Mouse (Mus musculus): Measurements from ENCODE around the gene Morn4. TPM values are rescaled to one million over a fixed set of nuclear protein-coding genes. Genes with fewer than 3 reads are reported as not detected.

Morn4 gene
- polyA plus RNA-seq, 1 experiment from 2014 or later = 10.4 TPM

GRCm38 (mm10) chr19:42061443-42061842, 24.7 kb downstream of the Morn4 start:
- H3K4me3 ChIP-seq = no peak overlapping the region
- no peak overlapping the region for H3K9ac ChIP-seq
- no peaks in the 10 kb centered on the region for H3K4me1 ChIP-seq (replicated peaks)
- no peaks in the 10 kb centered on the region for H3K36me3 ChIP-seq
- ATAC-seq (replicated peaks; ENCODE audit: insufficient number of reproducible peaks, insufficient read depth, low FRiP score, low read depth) = no peak
- WGBS = 90% methylated on average over 7 of the region's 7 CpGs
- H3K27ac ChIP-seq = no peak overlapping the region
- H3K4me2 ChIP-seq = no peak overlapping the region
- H3K27me3 ChIP-seq = no peaks in the 10 kb centered on the region
- no peaks in the 10 kb centered on the region for H3K9me3 ChIP-seq (replicated peaks)

- H3K27ac ChIP-seq = no peak overlapping the region
- 0 out of 2 replicates have a peak, but pooled peaks cover 4% of the 10 kb centered on the region for H3K4me1 ChIP-seq (replicated peaks)
- H3K27me3 ChIP-seq = no peaks in the 10 kb centered on the region
- no peaks in the 10 kb centered on the region for H3K36me3 ChIP-seq
- no peak overlapping the region for H3K4me2 ChIP-seq
- H3K9me3 ChIP-seq (replicated peaks) = no peaks in the 10 kb centered on the region
- no peak overlapping the region for H3K4me3 ChIP-seq
- H3K9ac ChIP-seq = no peak overlapping the region
- WGBS = 55% methylated on average over 7 of the region's 7 CpGs
- no peak for ATAC-seq (replicated peaks; ENCODE audit: insufficient number of reproducible peaks, insufficient read depth, low FRiP score, low read depth)
Measured at GRCm38 (mm10) chr19:42058426-42058825, 27.7 kb downstream of the Morn4 start.

- no peak overlapping the region for H3K9ac ChIP-seq
- H3K4me2 ChIP-seq = no peak overlapping the region
- H3K27ac ChIP-seq = no peak overlapping the region
- H3K4me1 ChIP-seq (replicated peaks) = 0 out of 2 replicates have a peak, but pooled peaks cover 4% of the 10 kb centered on the region
- ATAC-seq (replicated peaks; ENCODE audit: insufficient number of reproducible peaks, insufficient read depth, low FRiP score, low read depth) = no peak
- no peaks in the 10 kb centered on the region for H3K9me3 ChIP-seq (replicated peaks)
- 74% methylated on average over 6 of the region's 6 CpGs for WGBS
- H3K27me3 ChIP-seq = no peaks in the 10 kb centered on the region
- no peak overlapping the region for H3K4me3 ChIP-seq
- H3K36me3 ChIP-seq = no peaks in the 10 kb centered on the region
Measured at GRCm38 (mm10) chr19:42056719-42057409, 29.3 kb downstream of the Morn4 start.

- Histone ChIP-seq H3K27ac (no peak overlapping the region), H3K9ac (no peak overlapping the region)
Measured at GRCm38 (mm10) chr19:42055881-42056280, 30.3 kb downstream of the Morn4 start.

GRCm38 (mm10) chr19:42054255-42054654, 31.9 kb downstream of the Morn4 start:
- H3K9me3 ChIP-seq (replicated peaks) = no peaks in the 10 kb centered on the region
- no peak overlapping the region for H3K27ac ChIP-seq
- no peak overlapping the region for H3K9ac ChIP-seq
- no peak overlapping the region for H3K4me3 ChIP-seq
- no peak for ATAC-seq (replicated peaks; ENCODE audit: insufficient number of reproducible peaks, insufficient read depth, low FRiP score, low read depth)
- 56% methylated on average over 6 of the region's 6 CpGs for WGBS
- H3K4me1 ChIP-seq (replicated peaks) = 0 out of 2 replicates have a peak, but pooled peaks cover 4% of the 10 kb centered on the region
- H3K27me3 ChIP-seq = no peaks in the 10 kb centered on the region
- no peaks in the 10 kb centered on the region for H3K36me3 ChIP-seq
- H3K4me2 ChIP-seq = no peak overlapping the region

More at GRCm38 (mm10) chr19:42055881-42056280, 30.3 kb downstream of the Morn4 start:
- Histone ChIP-seq H3K4me2 (no peak overlapping the region), H3K27me3 (no peaks in the 10 kb centered on the region), H3K4me3 (no peak overlapping the region), H3K9me3 (replicated peaks) (no peaks in the 10 kb centered on the region), H3K36me3 (no peaks in the 10 kb centered on the region), H3K4me1 (replicated peaks) (0 out of 2 replicates have a peak, but pooled peaks cover 4% of the 10 kb centered on the region)
- no peak for ATAC-seq (replicated peaks; ENCODE audit: insufficient number of reproducible peaks, insufficient read depth, low FRiP score, low read depth)
- 84% methylated on average over 2 of the region's 2 CpGs for WGBS

- H3K4me2 ChIP-seq = no peak within 1 kb of the TSS
- H3K9ac ChIP-seq = no peak within 1 kb of the TSS
- H3K4me3 ChIP-seq = no peak within 1 kb of the TSS
- no peaks in the 10 kb centered on the region for H3K36me3 ChIP-seq
- H3K4me1 ChIP-seq (replicated peaks) = 0 out of 2 replicates have a peak, but pooled peaks cover 4% of the 10 kb centered on the region
- H3K27ac ChIP-seq = no peak within 1 kb of the TSS
- ATAC-seq (replicated peaks; ENCODE audit: insufficient number of reproducible peaks, insufficient read depth, low FRiP score, low read depth) = no peak
- H3K27me3 ChIP-seq = no peaks in the 10 kb centered on the region
- WGBS = 65% methylated on average over 4 of the region's 4 CpGs
- H3K9me3 ChIP-seq (replicated peaks) = no peaks in the 10 kb centered on the region
Measured at GRCm38 (mm10) chr19:42051948-42052347, 34.2 kb downstream of the Morn4 start, which contains the start of gene 4933411K16Rik. TSS of gene 4933411K16Rik (plus strand) at chr19:42052248.

- no peak for ATAC-seq (replicated peaks; ENCODE audit: insufficient number of reproducible peaks, insufficient read depth, low FRiP score, low read depth)
- Histone ChIP-seq H3K9ac (no peak overlapping the region), H3K4me3 (no peak overlapping the region), H3K9me3 (replicated peaks) (no peaks in the 10 kb centered on the region), H3K4me2 (no peak overlapping the region), H3K27ac (no peak overlapping the region), H3K27me3 (no peaks in the 10 kb centered on the region), H3K4me1 (replicated peaks) (0 out of 2 replicates have a peak, but pooled peaks cover 4% of the 10 kb centered on the region), H3K36me3 (no peaks in the 10 kb centered on the region)
- 86% methylated on average over 3 of the region's 3 CpGs for WGBS
Measured at GRCm38 (mm10) chr19:42051351-42051750, 34.8 kb downstream of the Morn4 start.

GRCm38 (mm10) chr19:42050251-42050650, 35.9 kb downstream of the Morn4 start:
- H3K4me1 ChIP-seq (replicated peaks) = peaks cover 8% of the 10 kb centered on the region
- H3K27me3 ChIP-seq = no peaks in the 10 kb centered on the region
- H3K9me3 ChIP-seq (replicated peaks) = no peaks in the 10 kb centered on the region
- ATAC-seq (replicated peaks; ENCODE audit: insufficient number of reproducible peaks, insufficient read depth, low FRiP score, low read depth) = no peak
- H3K36me3 ChIP-seq = no peaks in the 10 kb centered on the region
- no peak overlapping the region for H3K4me2 ChIP-seq
- no peak overlapping the region for H3K27ac ChIP-seq
- no peak overlapping the region for H3K4me3 ChIP-seq
- 70% methylated on average over 1 of the region's 1 CpGs for WGBS
- no peak overlapping the region for H3K9ac ChIP-seq

GRCm38 (mm10) chr19:42045269-42046102, 40.7 kb downstream of the Morn4 start, which contains the start of gene Hoga1:
TSS of gene Hoga1 (plus strand) at chr19:42045610.
- H3K4me2 ChIP-seq = peak within 1 kb of the TSS; percentile 66
- ATAC-seq (replicated peaks; ENCODE audit: insufficient number of reproducible peaks, insufficient read depth, low FRiP score, low read depth) = peak; percentile 91
- H3K27me3 ChIP-seq = peaks cover 3% of the 10 kb centered on the region; the same call in 1 of the 2 replicates
- peaks cover 4% of the 10 kb centered on the region for H3K4me1 ChIP-seq (replicated peaks)
- no peak within 1 kb of the TSS for H3K27ac ChIP-seq
- peak within 1 kb of the TSS; percentile 47 for H3K4me3 ChIP-seq
- peak within 1 kb of the TSS; percentile 16 for H3K9ac ChIP-seq
- H3K9me3 ChIP-seq (replicated peaks) = no peaks in the 10 kb centered on the region
- H3K36me3 ChIP-seq = no peaks in the 10 kb centered on the region
- WGBS = 20% methylated on average over 23 of the region's 23 CpGs

- Histone ChIP-seq H3K4me1 (replicated peaks) (peaks cover 4% of the 10 kb centered on the region), H3K27ac (no peak overlapping the region), H3K9me3 (replicated peaks) (no peaks in the 10 kb centered on the region), H3K4me2 (no peak overlapping the region), H3K4me3 (no peak overlapping the region), H3K36me3 (no peaks in the 10 kb centered on the region), H3K9ac (no peak overlapping the region), H3K27me3 (peaks cover 10% of the 10 kb centered on the region; the same call in 1 of the 2 replicates)
- WGBS = 89% methylated on average over 6 of the region's 6 CpGs
- no peak for ATAC-seq (replicated peaks; ENCODE audit: insufficient number of reproducible peaks, insufficient read depth, low FRiP score, low read depth)
Measured at GRCm38 (mm10) chr19:42043988-42044387, 42.2 kb downstream of the Morn4 start.

- H3K27me3 ChIP-seq = peaks cover 10% of the 10 kb centered on the region; the same call in 1 of the 2 replicates
- 88% methylated on average over 12 of the region's 12 CpGs for WGBS
- no peak for ATAC-seq (replicated peaks; ENCODE audit: insufficient number of reproducible peaks, insufficient read depth, low FRiP score, low read depth)
Measured at GRCm38 (mm10) chr19:42038310-42038709, 47.8 kb downstream of the Morn4 start.

More at GRCm38 (mm10) chr19:42038310-42038709, 47.8 kb downstream of the Morn4 start:
- H3K9me3 ChIP-seq (replicated peaks) = no peaks in the 10 kb centered on the region
- 0 out of 2 replicates have a peak, but pooled peaks cover 3% of the 10 kb centered on the region for H3K36me3 ChIP-seq
- H3K4me3 ChIP-seq = no peak overlapping the region
- H3K9ac ChIP-seq = no peak overlapping the region
- H3K4me2 ChIP-seq = no peak overlapping the region
- H3K4me1 ChIP-seq (replicated peaks) = peaks cover 18% of the 10 kb centered on the region
- no peak overlapping the region for H3K27ac ChIP-seq
